Mouse (Mus musculus): ENCODE measurements at regions not wholly inside any gene's neighbourhood (a gene's known extent, or its start where the extent isn't known, plus 50 kb on each side); places are given as distances from the start of the nearest gene placed in this dataset.

DNA sequence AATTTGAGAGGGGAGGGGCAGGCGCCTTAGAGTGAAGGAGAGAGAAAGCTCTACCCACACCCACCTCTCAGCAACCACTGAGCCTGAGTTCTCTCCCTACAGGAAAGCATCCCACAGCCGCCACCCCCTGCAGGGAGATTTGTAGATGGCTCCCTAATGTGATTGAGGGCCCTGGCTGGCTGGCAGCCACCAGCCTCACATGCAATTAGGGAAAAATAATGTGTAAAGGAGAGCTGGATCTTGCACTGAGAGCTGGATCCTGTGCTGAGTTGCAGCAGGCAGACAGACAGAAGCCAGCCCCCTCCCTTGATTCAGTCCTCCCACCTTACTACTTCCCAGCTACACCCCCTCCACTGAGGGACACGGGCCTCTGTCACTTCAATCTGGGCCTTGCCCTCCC is 260.2 kb downstream of the Bcor start:
- peak; percentile 12 for DNase-seq (ENCODE audit: low read depth, low spot score)

DNA sequence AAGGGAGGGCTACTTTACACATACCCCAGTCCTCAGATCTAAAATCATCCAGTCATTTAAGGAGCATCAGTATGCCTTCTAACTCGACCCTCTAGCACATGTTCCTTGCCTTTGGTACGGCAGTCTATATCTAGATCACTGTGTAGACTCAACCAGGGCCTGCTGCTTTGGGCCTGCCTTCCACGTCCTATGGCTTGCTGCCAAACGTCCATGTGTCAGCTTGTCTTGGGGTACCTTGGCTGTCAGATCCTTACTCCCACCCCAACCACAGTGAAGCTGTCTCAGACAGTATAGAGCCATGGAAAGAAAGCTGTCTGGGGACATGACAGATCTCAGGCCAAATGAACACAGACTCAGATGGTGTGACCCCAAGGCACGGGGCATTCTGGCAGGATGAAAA is 258.4 kb downstream of the Bcor start:
- no peak for DNase-seq (ENCODE audit: low read depth, low spot score)

DNA sequence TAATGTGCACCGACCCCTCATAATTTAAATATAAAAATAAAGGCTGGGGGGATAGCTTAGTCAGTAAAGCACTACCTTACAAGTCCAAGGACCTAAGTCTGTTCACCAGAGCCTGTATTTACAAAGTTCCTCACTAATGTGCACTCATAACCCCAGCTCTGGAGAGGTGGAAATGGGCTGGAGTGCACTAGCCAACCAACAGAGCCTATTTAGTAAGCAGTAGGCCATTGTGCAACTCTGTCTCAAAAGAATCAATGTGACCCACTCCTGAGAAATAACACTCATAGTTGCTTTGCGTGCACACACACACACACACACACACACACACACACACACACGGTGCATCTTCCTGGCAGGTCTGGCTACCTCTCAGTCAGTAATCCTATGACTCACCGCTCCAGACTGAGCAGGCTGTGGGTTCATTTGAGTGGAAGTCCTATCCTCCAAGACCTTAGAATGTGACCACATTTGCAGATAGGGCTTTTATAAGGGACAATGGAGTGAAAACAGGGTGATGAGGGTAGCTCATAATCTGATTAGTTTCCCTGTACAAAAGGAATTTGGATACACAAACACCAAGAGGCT is 256.9 kb downstream of the Bcor start:
- DNase-seq (ENCODE audit: low read depth, low spot score): no peak

DNA sequence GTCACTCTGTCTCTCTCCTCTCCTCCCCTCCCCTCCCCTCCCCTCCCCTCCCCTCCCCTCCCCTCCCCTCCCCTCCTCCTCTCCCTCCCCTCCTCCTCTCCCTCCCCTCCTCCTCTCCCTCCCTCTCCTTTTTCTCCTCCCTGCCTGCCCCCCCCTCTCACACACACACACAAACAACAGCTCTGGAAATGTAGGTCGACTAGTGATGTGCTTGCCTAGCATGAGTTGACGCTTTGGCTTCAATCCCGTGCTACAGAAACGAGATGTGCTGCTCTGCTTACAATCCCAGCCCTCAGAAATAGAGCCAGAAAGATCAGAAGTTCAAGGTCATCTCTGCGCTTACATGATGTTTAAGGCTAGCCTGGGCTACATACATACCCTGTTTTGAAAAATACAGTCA is 254.9 kb downstream of the Bcor start:
- no peak for DNase-seq (ENCODE audit: low read depth, low spot score)

DNA sequence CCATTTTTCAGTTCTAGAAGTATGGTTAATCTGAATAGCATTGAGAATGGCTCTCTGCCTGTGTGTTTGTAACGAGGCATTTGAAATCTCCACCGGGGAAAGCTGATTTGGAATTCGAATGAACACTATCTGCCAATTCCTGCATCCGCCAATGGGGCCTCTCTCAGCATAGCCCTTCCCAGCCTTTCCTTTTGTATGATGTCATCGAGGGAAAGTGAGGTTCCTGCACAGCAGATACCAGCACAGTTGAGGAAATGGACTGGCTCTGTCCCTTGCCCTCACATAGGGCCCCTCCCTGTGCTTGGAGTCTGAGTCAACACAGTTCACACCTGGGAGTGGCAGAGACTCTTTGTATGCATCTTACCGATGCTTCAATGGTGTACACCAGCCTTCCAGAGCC is 253.0 kb downstream of the Bcor start:
- no peak for DNase-seq (ENCODE audit: low read depth, low spot score)

DNA sequence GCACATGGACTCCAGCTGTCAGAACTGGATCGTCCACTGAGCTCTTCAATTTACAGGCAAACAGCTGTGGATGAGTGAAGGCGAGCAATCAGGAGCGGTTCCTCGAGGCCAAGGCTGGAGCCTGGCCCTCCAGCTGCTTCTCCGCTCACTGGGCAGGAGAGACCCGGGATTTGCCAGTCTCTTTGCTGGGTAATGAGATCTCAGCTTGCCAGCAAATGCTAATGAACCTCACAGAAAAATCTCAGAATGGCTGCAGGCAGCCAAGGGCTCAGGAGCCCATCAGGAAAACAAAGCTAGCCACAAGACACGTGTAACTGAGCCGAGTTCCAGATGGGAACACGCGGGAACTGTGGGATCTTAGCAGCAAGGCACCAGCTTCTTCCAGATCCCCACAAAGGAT is 244.2 kb downstream of the Bcor start:
- no peak for DNase-seq (ENCODE audit: low read depth, low spot score)

DNA sequence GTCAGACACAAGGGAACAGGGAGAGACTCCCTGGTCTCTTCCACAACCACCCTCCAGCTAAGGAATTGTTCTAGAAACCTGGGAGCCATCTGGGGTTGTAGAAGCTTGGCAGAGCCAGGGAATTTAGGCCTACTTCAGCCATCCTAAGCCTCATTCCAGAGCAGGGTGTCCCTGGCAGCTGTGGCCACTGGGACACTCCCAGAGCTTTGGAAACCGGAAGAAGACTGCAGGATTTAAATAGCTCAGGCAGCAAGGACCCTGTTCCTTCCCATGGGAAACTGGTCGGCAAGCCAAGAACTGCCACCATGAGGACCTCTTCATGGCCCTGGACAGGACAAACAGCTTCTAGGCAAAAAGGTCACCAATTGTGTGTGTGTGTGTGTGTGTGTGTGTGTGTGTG is 239.9 kb downstream of the Bcor start:
- no peak for DNase-seq (ENCODE audit: low read depth, low spot score)

DNA sequence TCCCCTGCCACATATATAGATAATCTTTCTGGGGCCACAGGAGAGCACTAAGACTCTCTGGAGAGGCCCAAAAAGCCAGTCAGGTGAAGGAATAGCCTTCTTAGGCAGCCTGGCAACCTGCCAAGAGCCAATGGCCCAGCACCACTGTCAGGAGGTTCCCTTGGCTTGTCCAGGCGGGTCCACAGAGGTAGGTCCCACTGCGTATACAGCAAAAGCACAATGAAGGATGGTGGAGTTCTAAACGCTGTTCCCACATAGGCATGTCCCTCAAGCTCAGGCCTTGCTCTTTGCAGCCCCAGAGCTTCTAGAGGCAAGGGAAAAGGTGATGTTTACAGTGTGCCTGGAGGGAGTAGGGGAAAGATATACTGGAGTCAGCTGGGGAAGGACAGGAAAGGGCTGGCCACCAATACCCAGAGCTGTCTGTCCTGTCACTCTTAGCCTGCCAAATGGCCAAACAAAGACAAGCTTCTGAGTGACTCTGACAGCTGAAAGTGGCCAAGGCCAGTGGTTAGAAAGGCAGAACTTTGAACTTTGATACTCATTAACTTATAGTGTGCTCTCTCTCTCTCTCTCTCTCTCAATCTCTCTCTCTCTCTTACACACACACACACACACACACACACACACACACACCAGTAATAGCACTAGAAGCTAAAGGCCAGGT is 235.4 kb downstream of the Bcor start:
- DNase-seq (ENCODE audit: low read depth, low spot score): no peak

DNA sequence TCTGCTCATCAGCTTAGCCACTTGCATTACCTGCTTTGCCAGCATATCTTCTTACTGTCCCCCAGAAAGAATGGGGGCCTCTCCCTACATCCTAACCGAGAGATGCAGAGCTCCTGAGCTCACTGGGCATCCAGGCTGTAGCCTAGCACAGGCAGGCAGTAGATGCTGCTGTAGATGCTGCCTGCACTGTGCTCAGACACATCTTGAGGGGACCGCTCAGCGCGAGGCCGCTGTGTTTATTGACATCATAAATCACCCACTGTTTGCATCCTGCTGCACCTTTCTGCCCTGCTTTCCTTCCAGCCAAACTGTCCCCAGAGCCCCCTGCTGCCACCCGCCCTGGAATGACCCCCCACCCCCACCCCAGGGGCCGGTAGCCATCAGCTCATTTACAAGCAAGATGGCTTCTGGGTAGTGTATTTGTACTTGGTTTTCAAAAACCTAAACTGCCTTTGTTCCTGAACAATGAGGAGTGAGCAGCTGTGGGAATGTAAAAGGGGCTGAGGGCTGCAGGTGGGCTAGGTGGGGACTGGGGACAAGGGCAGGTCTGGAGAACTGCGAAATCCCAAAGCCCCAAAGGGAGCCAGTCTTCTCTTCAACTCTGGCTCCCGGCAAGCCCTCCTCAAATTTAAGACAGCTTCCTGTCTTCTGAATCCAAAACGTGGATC is 233.2 kb downstream of the Bcor start:
- peak; percentile 64 for DNase-seq (ENCODE audit: low read depth, low spot score)

DNA sequence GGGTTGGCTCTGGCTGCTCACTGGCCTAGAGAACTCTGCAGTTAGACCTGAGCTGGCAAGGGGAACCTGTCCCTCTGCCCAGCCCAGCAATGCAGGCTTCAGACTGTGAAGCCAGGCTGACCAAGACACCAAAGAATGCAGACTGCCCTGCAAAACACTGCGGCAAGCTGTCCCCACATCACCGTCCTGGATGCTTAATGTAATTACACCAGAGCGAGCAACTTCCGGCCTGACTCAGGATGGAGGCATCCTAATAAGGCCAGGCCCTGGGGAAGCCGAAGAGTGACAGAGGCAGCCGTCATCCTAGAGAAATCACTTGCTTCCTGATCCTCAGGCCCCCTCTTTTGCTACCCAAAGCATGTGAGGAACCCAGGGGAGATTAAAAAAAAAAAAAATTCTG is 230.7 kb downstream of the Bcor start:
- DNase-seq (ENCODE audit: low read depth, low spot score): no peak

DNA sequence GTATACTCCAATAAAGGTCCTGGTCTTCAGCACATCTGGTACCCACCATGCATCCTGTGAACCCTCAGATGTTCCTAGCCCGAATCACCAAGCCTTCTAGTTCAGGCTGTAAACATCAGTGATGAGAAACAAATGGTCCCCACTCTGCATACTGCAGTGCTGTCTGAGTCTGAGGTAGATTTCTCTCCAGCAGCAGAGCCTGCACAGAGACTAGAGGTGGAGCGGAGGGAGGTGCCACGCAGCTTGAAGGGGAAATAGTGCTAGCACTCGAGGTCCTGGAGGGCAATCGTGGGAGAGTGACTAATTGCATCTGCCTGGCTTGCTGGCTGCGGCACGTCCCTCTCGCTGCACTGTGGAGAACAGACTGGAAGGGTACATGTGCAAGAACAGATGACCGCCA is 228.7 kb downstream of the Bcor start:
- DNase-seq (ENCODE audit: low read depth, low spot score): no peak

DNA sequence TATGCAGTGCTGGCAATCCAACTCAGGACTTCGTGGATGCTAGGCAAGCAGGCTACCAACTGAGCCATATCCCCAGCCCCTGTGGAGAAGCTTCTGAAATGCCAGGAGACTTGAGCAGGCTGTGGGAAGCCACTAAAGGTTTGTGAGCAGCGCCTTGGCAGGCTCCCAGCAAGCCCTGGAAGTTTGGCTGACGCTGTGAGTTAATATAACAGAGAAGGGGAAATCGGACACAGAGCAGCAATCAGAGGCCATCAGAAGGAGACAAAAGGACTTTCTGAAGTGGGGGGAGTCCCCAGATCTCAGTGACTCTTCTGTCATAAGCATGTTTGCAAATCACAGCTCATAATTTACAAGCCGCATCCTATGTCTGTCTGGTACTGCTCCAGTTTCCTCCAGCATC is 224.8 kb downstream of the Bcor start:
- DNase-seq (ENCODE audit: low read depth, low spot score): no peak

DNA sequence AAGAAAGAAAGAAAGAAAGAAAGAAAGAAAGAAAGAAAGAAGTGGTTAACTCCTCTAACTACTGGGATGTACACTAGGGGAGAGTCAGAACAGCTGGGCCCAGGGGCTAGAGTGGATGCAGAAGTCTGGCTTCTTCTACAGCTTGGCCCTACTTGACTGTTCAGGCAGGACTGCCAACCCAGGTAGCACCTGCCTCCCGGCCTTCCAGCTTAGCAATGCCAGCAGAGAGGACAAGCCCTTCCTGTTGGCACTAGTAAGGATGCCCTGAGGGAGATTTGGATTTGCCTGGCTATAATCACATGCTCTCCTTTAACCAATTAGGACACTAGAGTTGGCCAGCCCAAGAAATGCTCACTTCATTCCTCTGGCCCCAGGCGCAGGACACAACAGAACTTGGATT is 219.9 kb downstream of the Bcor start:
- no peak for DNase-seq (ENCODE audit: low read depth, low spot score)

DNA sequence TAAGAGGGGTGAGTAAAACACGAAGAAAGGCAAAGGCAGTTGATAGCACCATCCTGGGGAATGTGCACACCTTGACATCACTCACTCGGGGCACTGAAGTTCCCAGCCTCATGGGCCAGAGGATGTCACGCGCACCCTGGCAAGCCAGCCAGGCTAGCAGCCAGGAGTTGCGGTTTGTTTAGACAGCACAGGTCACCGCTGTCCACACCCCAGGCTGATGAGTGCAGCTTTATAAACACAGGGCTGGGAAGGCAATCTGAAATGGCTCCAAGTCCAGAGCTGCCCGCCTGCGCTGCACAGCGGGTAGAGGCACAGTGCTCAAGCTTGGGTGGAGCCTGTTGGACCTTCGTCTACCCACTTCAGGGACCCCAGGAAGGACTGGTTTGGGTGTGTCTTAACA is 216.8 kb downstream of the Bcor start:
- no peak for DNase-seq (ENCODE audit: low read depth, low spot score)

DNA sequence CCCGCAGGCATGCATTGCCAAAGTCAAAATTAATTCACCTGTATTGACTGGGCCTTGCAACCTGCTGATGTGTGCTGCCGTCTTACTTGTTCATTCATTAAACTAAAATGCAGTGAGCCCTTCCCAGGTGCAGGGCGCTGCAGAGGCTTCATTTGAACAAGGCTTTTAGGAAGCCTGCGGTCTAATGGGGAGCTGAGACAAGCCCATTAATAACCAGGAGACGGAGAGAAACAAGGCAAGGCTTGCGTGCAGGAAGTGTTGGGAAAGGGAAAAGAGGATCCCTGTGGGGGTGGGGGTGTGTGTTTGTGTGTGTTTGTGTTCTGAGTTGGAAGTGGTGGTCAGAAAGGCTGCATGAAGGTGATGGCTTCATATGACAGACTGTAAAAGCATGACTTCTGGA is 215.6 kb downstream of the Bcor start:
- no peak for DNase-seq (ENCODE audit: low read depth, low spot score)

DNA sequence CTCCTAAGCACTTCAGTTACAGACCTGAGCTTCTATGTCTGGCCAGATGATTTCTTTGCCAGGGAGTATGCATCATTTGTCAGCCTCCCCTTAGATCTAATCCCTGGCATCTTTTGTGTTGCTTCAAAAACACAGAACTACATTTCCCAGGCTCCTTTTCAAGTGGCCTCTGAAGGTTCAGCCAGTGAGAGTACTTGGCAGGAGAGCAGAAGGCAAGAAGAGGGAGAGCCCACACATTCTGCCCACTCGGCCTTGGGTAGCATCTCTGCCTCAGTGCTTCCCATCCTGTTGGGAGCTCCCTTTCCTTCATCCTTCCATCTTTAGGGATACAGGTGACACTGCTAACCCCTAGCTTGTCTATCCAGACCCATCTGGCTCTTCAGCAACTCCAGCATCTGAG is 214.9 kb downstream of the Bcor start:
- DNase-seq (ENCODE audit: low read depth, low spot score): no peak

DNA sequence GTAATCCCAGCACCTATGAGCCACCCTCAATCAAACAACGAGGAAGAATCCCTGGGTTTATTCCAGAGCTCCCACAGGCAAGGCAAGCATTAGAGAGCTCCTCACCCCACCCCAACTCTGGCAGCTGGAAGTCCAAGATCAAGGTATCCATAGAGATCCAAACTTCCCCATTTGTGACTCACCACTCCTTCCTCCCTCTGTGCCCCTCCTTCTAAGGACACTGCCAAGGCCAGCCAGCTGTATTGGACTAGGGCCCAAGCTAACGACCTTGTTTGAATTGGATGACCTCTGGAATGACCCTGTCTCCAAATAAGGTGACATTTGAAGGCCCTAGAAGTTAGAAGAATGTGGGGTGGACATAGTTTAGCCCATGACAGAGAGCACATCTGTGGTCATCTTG is 208.0 kb downstream of the Bcor start:
- no peak for DNase-seq (ENCODE audit: low read depth, low spot score)

DNA sequence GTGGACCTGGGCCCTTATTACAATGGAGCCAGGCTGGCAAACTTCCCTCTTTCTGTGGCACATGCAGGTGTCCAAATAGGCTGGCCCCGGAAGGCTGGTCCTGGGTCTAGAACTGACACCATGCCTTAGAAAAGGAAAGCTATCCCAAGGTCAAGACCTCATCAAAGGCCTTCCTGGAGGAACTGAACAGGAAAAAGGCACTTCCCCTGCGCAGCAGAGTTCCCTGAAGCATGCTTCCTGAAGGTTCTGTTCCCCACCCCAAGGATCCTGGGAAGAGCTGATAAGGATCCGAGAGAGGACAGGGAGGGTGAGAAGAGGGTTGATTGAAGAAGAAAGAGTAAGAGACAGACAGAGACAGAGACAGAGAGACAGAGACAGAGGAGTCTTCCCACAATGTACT is 204.0 kb downstream of the Bcor start:
- no peak for DNase-seq (ENCODE audit: low read depth, low spot score)

DNA sequence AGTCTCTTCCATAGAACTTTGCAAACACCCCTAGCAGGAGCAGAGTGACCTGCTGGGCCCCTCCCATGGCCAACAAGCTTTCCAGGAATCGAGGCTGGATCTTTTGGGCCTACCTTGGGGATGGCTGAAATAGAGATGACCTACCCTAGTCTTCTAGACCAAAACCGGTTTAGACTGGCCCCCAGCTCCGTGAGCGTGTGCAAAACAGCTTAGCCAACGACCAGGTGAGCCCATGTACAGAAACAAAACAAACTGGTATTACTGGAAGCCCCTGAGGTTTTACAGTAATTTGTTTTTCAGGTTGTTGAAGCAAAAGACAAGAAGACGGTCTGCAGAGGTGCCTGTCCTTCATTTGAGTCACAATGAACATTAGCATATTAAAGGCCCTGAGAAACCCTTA is 203.1 kb downstream of the Bcor start:
- DNase-seq (ENCODE audit: low read depth, low spot score): peak; percentile 72

DNA sequence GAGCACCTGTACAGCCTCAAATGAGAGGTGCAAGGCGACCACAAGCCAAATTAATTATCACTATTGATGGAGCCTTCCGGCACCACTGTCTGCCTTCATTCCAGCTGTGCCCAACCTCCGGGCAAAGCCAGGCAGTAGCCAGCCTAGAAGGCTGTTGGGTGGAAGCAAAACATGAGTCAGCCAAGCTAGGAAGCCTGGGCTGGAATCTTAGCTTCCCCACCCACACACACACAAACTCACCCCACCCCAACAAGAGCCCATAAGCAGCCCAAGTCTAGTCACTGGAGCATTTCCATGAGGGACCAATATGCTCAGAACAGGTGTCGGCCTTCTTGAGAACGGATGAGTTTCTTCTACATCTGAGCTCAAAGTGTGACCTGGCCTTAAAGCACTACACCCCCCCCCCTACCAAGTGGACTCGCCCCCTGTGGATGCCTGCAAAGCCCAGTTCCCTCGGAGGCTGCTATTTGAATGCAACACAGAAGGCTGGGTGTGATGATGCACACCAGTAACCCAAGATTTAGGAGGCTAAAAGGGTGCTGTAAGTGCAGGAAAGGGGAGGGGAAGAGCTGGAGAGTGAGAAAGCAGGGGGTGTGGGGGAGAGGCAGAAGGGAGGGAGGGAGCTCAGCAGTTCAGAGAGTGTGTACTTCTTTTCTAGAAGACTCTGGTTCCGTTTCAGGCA is 200.1 kb downstream of the Bcor start:
- no peak for DNase-seq (ENCODE audit: low read depth, low spot score)

DNA sequence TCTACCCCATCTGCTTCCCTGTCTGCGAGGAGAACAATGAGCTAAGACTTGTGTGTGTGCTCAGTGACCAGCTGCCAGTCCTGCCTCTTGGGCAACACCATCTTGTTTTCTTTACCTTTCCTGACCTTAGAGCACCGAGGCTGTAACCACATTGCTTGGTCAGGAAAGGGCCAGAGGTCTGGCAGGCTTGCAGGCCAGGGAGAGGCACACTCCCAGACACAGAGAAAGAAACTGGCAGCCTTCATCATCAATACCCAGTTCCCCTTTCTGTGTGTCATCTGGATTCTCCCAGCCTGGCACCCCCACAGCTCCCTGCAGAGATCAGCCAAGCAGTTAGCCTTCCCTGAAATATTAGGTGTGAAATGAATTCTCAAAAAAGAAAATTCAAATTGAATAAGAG is 198.8 kb downstream of the Bcor start:
- DNase-seq (ENCODE audit: low read depth, low spot score): no peak

DNA sequence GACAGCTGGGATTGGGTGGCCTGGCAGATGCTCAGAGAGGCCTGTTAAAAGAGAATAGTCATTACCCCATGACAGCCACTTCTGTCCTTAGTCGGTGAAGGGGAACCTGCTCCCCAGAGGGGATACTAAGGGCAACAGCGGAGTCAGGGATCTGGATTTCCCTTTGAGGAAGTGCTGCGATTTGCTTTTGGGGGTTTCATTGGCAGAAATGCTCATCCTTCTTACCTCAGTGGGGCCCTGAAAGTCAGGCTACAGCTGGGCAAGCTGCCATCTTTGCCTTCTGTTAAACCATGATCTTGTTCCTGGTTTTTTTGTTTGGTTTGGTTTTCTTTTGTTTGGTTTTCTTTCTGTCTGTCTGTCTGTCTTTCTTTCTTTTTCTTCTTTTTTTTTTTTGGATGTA is 195.7 kb downstream of the Bcor start:
- DNase-seq (ENCODE audit: low read depth, low spot score): no peak

DNA sequence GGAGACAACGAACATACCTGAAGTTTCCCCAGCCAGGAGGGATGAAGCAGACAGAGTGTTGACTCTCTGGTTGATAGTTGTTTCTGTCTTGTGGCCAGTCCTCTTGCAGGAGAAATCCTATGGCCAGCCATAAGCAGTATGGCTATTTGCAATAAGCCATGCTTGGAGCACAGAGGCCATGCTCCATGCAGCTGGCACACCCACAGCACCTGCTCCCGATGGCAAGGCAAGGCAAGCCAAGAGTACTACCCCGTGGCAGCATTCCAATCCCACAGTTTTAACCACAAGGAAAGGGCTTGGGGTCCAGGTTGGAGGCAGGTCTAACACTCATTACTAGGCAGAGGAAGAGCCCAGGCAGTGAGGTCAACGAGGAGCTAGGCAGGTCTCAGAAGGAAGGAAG is 181.5 kb downstream of the Bcor start:
- no peak for DNase-seq (ENCODE audit: low read depth, low spot score)
